Mouse (Mus musculus): ENCODE results near the gene Errfi1. TPM values are rescaled to one million over a fixed set of nuclear protein-coding genes. Genes with fewer than 3 reads are reported as not detected.

The Errfi1 gene
- polyA plus RNA-seq, 1 experiment from 2014 or later, result 17.0 TPM

DNA sequence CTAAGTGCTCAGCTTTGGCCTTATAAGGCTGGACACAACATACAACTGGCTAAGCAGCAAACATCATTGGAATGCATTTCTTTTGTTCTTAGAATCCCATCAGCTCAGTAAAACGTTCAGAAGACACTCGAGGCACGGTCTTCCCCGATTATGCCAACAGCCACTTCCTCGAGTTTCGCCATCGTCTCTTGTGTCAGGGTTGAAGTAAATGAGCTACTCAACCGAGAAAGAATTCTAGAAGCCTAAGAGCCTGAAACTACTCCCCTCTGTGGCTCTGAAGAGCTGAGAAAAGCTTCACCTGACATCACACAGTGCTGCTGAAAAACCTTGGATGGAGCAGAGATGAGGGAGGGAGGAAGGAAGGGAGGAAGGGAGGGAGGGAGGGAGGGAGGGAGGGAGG, 32.3 kb upstream of the Errfi1 start:
- 79% methylated on average over 8 of the region's 8 CpGs for WGBS (ENCODE audit: insufficient replicate concordance)
- Histone ChIP-seq H3K4me1 (ENCODE audit: control insufficient read depth, insufficient read depth, low read length) (peaks cover 32% of the 10 kb centered on the region), H3K4me2 (no peak overlapping the region), H3K36me3 (ENCODE audit: control insufficient read depth, insufficient read depth, low read length) (no peaks in the 10 kb centered on the region), H3K27ac (ENCODE audit: low read depth, low read length) (no peak overlapping the region), H3K9me3 (replicated peaks; ENCODE audit: control insufficient read depth, low read length) (no peaks in the 10 kb centered on the region), H3K27me3 (ENCODE audit: control insufficient read depth, insufficient read depth, low read length) (no peaks in the 10 kb centered on the region), H3K9ac (ENCODE audit: low read depth, low read length) (no peak overlapping the region), H3K4me3 (ENCODE audit: low read depth, low read length) (no peak overlapping the region)
- ATAC-seq (replicated peaks; ENCODE audit: insufficient number of reproducible peaks, low FRiP score, low TSS enrichment), result no peak

GRCm38 (mm10) chr4:150822624-150823023, 31.1 kb upstream of the Errfi1 start:
- Histone ChIP-seq H3K4me3 (ENCODE audit: low read depth, low read length) (no peak overlapping the region), H3K27me3 (ENCODE audit: control insufficient read depth, insufficient read depth, low read length) (no peaks in the 10 kb centered on the region), H3K9ac (ENCODE audit: low read depth, low read length) (no peak overlapping the region), H3K27ac (ENCODE audit: low read depth, low read length) (no peak overlapping the region), H3K4me1 (ENCODE audit: control insufficient read depth, insufficient read depth, low read length) (peaks cover 32% of the 10 kb centered on the region), H3K4me2 (no peak overlapping the region), H3K36me3 (ENCODE audit: control insufficient read depth, insufficient read depth, low read length) (no peaks in the 10 kb centered on the region), H3K9me3 (replicated peaks; ENCODE audit: control insufficient read depth, low read length) (no peaks in the 10 kb centered on the region)
- 66% methylated on average over 9 of the region's 9 CpGs for WGBS (ENCODE audit: insufficient replicate concordance)
- ATAC-seq (replicated peaks; ENCODE audit: insufficient number of reproducible peaks, low FRiP score, low TSS enrichment), result no peak

GRCm38 (mm10) chr4:150823614-150824480, 29.9 kb upstream of the Errfi1 start:
- ATAC-seq (replicated peaks; ENCODE audit: insufficient number of reproducible peaks, low FRiP score, low TSS enrichment), result no peak
- Histone ChIP-seq H3K9me3 (replicated peaks; ENCODE audit: control insufficient read depth, low read length) (no peaks in the 10 kb centered on the region), H3K9ac (ENCODE audit: low read depth, low read length) (no peak overlapping the region), H3K27ac (ENCODE audit: low read depth, low read length) (peak overlapping the region; percentile 5; the same call in 1 of the 2 replicates), H3K4me1 (ENCODE audit: control insufficient read depth, insufficient read depth, low read length) (peaks cover 32% of the 10 kb centered on the region), H3K4me2 (no peak overlapping the region), H3K36me3 (ENCODE audit: control insufficient read depth, insufficient read depth, low read length) (no peaks in the 10 kb centered on the region), H3K4me3 (ENCODE audit: low read depth, low read length) (no peak overlapping the region), H3K27me3 (ENCODE audit: control insufficient read depth, insufficient read depth, low read length) (no peaks in the 10 kb centered on the region)
- 58% methylated on average over 24 of the region's 24 CpGs for WGBS (ENCODE audit: insufficient replicate concordance)

DNA sequence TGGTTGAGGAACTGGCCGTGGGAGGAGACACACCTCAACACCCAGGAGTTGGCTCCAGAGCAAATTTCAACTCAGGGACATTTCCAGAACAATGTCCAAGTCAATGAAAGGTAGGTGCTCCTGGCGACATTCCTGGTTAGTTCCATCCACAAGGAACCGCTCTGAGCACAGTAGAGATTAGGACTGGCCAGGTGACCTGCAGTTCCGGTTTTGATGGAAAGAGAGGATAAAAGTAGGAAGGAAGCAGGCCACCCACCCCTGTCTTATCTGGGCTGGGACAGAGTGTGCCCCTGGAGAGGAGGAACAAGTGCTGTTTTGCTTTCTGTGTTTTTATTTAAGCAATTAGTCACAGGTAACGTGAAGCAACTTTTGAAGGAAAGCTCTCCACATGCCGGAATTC, 28.8 kb upstream of the Errfi1 start:
- ATAC-seq (replicated peaks; ENCODE audit: insufficient number of reproducible peaks, low FRiP score, low TSS enrichment), result no peak
- H3K36me3 ChIP-seq (ENCODE audit: control insufficient read depth, insufficient read depth, low read length), result no peaks in the 10 kb centered on the region
- H3K4me2 ChIP-seq, result no peak overlapping the region
- no peaks in the 10 kb centered on the region for H3K9me3 ChIP-seq (replicated peaks; ENCODE audit: control insufficient read depth, low read length)
- 42% methylated on average over 6 of the region's 6 CpGs for WGBS (ENCODE audit: insufficient replicate concordance)
- H3K9ac ChIP-seq (ENCODE audit: low read depth, low read length), result no peak overlapping the region
- H3K27me3 ChIP-seq (ENCODE audit: control insufficient read depth, insufficient read depth, low read length), result no peaks in the 10 kb centered on the region
- H3K27ac ChIP-seq (ENCODE audit: low read depth, low read length), result peak overlapping the region; percentile 54
- no peak overlapping the region for H3K4me3 ChIP-seq (ENCODE audit: low read depth, low read length)
- H3K4me1 ChIP-seq (ENCODE audit: control insufficient read depth, insufficient read depth, low read length), result peaks cover 32% of the 10 kb centered on the region

DNA sequence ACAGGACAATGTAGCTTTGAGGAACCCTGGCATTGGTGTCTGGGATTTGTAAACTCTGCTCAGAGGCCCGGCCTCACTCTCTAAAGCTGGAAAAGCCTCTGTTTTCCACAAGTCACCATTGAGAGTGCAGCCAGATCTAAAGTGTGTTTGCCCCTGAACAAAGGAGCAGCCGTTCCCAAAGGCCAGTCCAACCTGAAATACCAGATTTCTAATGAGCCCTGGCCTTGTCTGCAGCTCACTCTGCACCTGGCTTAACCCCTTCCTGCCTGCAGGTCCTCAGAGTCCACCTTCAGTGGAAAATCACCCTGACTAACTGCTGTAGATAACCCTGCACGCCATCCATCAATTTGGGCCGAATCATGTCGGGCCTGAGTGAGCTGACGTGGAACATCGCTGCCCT, 28.2 kb upstream of the Errfi1 start:
- H3K4me2 ChIP-seq, result no peak overlapping the region

GRCm38 (mm10) chr4:150831321-150831720, 22.4 kb upstream of the Errfi1 start:
- H3K4me3 ChIP-seq (ENCODE audit: low read depth, low read length), result no peak overlapping the region
- H3K9ac ChIP-seq (ENCODE audit: low read depth, low read length), result no peak overlapping the region
- no peaks in the 10 kb centered on the region; the same call in none of the 2 replicates for H3K4me1 ChIP-seq (ENCODE audit: control insufficient read depth, insufficient read depth, low read length)
- no peaks in the 10 kb centered on the region for H3K36me3 ChIP-seq (ENCODE audit: control insufficient read depth, insufficient read depth, low read length)
- H3K4me2 ChIP-seq, result no peak overlapping the region
- no peaks in the 10 kb centered on the region for H3K9me3 ChIP-seq (replicated peaks; ENCODE audit: control insufficient read depth, low read length)
- WGBS (ENCODE audit: insufficient replicate concordance), result 47% methylated on average over 3 of the region's 3 CpGs
- H3K27me3 ChIP-seq (ENCODE audit: control insufficient read depth, insufficient read depth, low read length), result no peaks in the 10 kb centered on the region
- ATAC-seq (replicated peaks; ENCODE audit: insufficient number of reproducible peaks, low FRiP score, low TSS enrichment), result no peak
- H3K27ac ChIP-seq (ENCODE audit: low read depth, low read length), result no peak overlapping the region

More for the DNA sequence above, 28.2 kb upstream of the Errfi1 start:
- 37% methylated on average over 7 of the region's 7 CpGs for WGBS (ENCODE audit: insufficient replicate concordance)
- H3K27me3 ChIP-seq (ENCODE audit: control insufficient read depth, insufficient read depth, low read length), result no peaks in the 10 kb centered on the region
- H3K9me3 ChIP-seq (replicated peaks; ENCODE audit: control insufficient read depth, low read length), result no peaks in the 10 kb centered on the region
- H3K4me3 ChIP-seq (ENCODE audit: low read depth, low read length), result no peak overlapping the region
- H3K27ac ChIP-seq (ENCODE audit: low read depth, low read length), result peak overlapping the region; percentile 54
- peaks cover 32% of the 10 kb centered on the region for H3K4me1 ChIP-seq (ENCODE audit: control insufficient read depth, insufficient read depth, low read length)
- no peak for ATAC-seq (replicated peaks; ENCODE audit: insufficient number of reproducible peaks, low FRiP score, low TSS enrichment)
- 0 out of 2 replicates have a peak overlapping the region, but pooled peaks have one; percentile 11 for H3K9ac ChIP-seq (ENCODE audit: low read depth, low read length)
- no peaks in the 10 kb centered on the region for H3K36me3 ChIP-seq (ENCODE audit: control insufficient read depth, insufficient read depth, low read length)

- no peak for ATAC-seq (replicated peaks; ENCODE audit: insufficient number of reproducible peaks, low FRiP score, low TSS enrichment)
- no peak overlapping the region for H3K27ac ChIP-seq (ENCODE audit: low read depth, low read length)
- no peak overlapping the region for H3K9ac ChIP-seq (ENCODE audit: low read depth, low read length)
- 55% methylated on average over 6 of the region's 6 CpGs for WGBS (ENCODE audit: insufficient replicate concordance)
- no peak overlapping the region for H3K4me2 ChIP-seq
- no peaks in the 10 kb centered on the region for H3K36me3 ChIP-seq (ENCODE audit: control insufficient read depth, insufficient read depth, low read length)
- H3K4me3 ChIP-seq (ENCODE audit: low read depth, low read length), result no peak overlapping the region
- H3K9me3 ChIP-seq (replicated peaks; ENCODE audit: control insufficient read depth, low read length), result no peaks in the 10 kb centered on the region
- H3K4me1 ChIP-seq (ENCODE audit: control insufficient read depth, insufficient read depth, low read length), result no peaks in the 10 kb centered on the region; the same call in none of the 2 replicates
- no peaks in the 10 kb centered on the region for H3K27me3 ChIP-seq (ENCODE audit: control insufficient read depth, insufficient read depth, low read length)
These were observed 21.8 kb upstream of the Errfi1 start for GRCm38 (mm10) chr4:150831941-150832340.

DNA sequence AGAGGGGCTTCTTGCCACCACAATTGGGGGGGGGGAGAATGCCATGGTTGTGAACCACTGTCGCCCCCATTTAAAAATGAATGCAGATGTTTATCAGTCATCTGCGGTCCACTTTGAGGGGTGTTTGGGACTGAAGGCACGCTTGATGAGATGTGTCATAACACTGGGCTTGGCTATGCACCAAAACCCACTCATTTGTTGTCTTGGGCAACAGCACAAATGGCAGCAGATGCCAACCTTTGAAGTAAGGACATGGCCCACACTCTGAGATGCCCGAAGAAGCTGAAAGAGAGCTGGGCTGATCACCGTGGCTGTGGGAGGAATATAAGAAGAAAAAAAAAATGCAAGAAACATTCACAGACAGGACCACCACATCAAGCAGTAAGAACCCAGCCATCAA, 18.6 kb upstream of the Errfi1 start:
- Histone ChIP-seq H3K4me1 (ENCODE audit: control insufficient read depth, insufficient read depth, low read length) (no peaks in the 10 kb centered on the region; the same call in none of the 2 replicates), H3K27me3 (ENCODE audit: control insufficient read depth, insufficient read depth, low read length) (no peaks in the 10 kb centered on the region), H3K9ac (ENCODE audit: low read depth, low read length) (no peak overlapping the region), H3K27ac (ENCODE audit: low read depth, low read length) (no peak overlapping the region), H3K4me2 (no peak overlapping the region), H3K9me3 (replicated peaks; ENCODE audit: control insufficient read depth, low read length) (no peaks in the 10 kb centered on the region), H3K36me3 (ENCODE audit: control insufficient read depth, insufficient read depth, low read length) (no peaks in the 10 kb centered on the region), H3K4me3 (ENCODE audit: low read depth, low read length) (no peak overlapping the region)
- no peak for ATAC-seq (replicated peaks; ENCODE audit: insufficient number of reproducible peaks, low FRiP score, low TSS enrichment)
- 84% methylated on average over 5 of the region's 5 CpGs for whole genome bisulfite sequencing (ENCODE audit: insufficient replicate concordance)

- H3K4me1 ChIP-seq (ENCODE audit: control insufficient read depth, insufficient read depth, low read length), result no peaks in the 10 kb centered on the region; the same call in none of the 2 replicates
- no peaks in the 10 kb centered on the region for H3K36me3 ChIP-seq (ENCODE audit: control insufficient read depth, insufficient read depth, low read length)
- no peak for ATAC-seq (replicated peaks; ENCODE audit: insufficient number of reproducible peaks, low FRiP score, low TSS enrichment)
- no peak overlapping the region for H3K4me3 ChIP-seq (ENCODE audit: low read depth, low read length)
- H3K9me3 ChIP-seq (replicated peaks; ENCODE audit: control insufficient read depth, low read length), result no peaks in the 10 kb centered on the region
- no peak overlapping the region for H3K4me2 ChIP-seq
- 86% methylated on average over 13 of the region's 13 CpGs for WGBS (ENCODE audit: insufficient replicate concordance)
- H3K27me3 ChIP-seq (ENCODE audit: control insufficient read depth, insufficient read depth, low read length), result no peaks in the 10 kb centered on the region
- no peak overlapping the region for H3K9ac ChIP-seq (ENCODE audit: low read depth, low read length)
- no peak overlapping the region for H3K27ac ChIP-seq (ENCODE audit: low read depth, low read length)
These were observed 17.5 kb upstream of the Errfi1 start for GRCm38 (mm10) chr4:150836258-150836657.
